Mouse (Mus musculus) kidney, embryonic 14.5 days (tissue): ENCODE data around the gene Wars2. TPM values are rescaled to one million over a fixed set of nuclear protein-coding genes. Genes with fewer than 3 reads are reported as not detected.

Source experiments
- ATAC-seq: fragments of 200-750 bp; cut with Nextera tagmentation; 2 replicates; pipeline ENCODE4 v1.8.0; 2017; ENCODE audit warnings: moderate number of reproducible peaks, mild to moderate bottlenecking, moderate TSS enrichment, moderate library complexity; ENCODE audit not compliant: low FRiP score, low TSS enrichment
- H3K27ac ChIP-seq: fragments of 300-500 bp; sonication (generic); 2 replicates; pipeline ENCODE4 v1.5.1; 2014; ENCODE audit warnings: low read depth, mild to moderate bottlenecking, low read length, moderate library complexity, mixed read lengths
- H3K27me3 ChIP-seq: fragments of 300-500 bp; sonication (generic); 2 replicates; pipeline ENCODE4 v1.6.1; 2014; ENCODE audit warnings: mild to moderate bottlenecking, low read length; ENCODE audit not compliant: control insufficient read depth, insufficient read depth
- H3K36me3 ChIP-seq: fragments of 300-500 bp; sonication (generic); 2 replicates; pipeline ENCODE4 v1.6.1; 2014; ENCODE audit warnings: low read length, mixed read lengths; ENCODE audit not compliant: control insufficient read depth, insufficient read depth
- H3K4me1 ChIP-seq: fragments of 300-500 bp; sonication (generic); 2 replicates; pipeline ENCODE4 v1.6.1; 2014; ENCODE audit warnings: low read length, mixed read lengths; ENCODE audit not compliant: control insufficient read depth, insufficient read depth
- H3K4me2 ChIP-seq: fragments of 300-500 bp; sonication (generic); replicated peaks from 2 replicates; pipeline ENCODE4 v1.6.1; 2014; ENCODE audit warnings: low read depth, mild to moderate bottlenecking, low read length
- H3K4me3 ChIP-seq: fragments of 300-500 bp; sonication (generic); 2 replicates; pipeline ENCODE4 v1.5.1; 2014; ENCODE audit warnings: mild to moderate bottlenecking, low read length
- H3K9ac ChIP-seq: fragments of 300-500 bp; sonication (generic); 2 replicates; pipeline ENCODE4 v1.6.1; 2014; ENCODE audit warnings: low read depth, mild to moderate bottlenecking, low read length, moderate library complexity
- H3K9me3 ChIP-seq: fragments of 300-500 bp; sonication (generic); 2 replicates; pipeline ENCODE4 v1.6.1; 2016; ENCODE audit warnings: low read length; ENCODE audit not compliant: control insufficient read depth
- WGBS: fragments of 180-500 bp; shearing (Covaris S2); extraction: QIAGEN DNeasy Blood & Tissue Kit; methylation state at CpG from one replicate; pipeline ENCODE4 v1.1.7; 2014; 5-methylcytosine and 5-hydroxymethylcytosine counted together
- polyA plus RNA-seq: library from polyadenylated mRNA; unstranded; fragments of >200 nt; fragmentation: Nextera tagmentation; extraction: Ambion mirVana; gene quantifications from 2 replicates; pipeline ENCODE4 v1.2.1, GENCODE M21; 2014

Gene Wars2
- polyA plus RNA-seq, 1 experiment from 2014 or later: 10.5 TPM

DNA sequence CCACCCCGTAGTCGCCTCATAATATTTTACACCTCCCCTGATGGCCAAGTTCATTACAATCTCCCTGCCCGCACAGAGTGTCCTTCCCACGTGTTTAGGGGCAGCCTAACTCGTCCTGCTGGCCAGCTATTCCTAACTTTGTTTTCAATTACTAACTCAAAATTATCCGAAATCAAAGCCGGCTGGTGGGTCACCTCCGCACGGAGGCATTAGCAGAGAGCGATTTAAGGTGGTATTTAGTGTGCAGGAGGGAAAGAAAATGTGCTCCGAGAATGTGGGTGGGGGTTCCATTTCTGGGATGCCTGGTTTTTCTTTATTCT is 108.6 kb downstream of the Wars2 start:
- H3K4me2 ChIP-seq: no peak overlapping the region
- no peaks in the 10 kb centered on the region for H3K9me3 ChIP-seq
- H3K27ac ChIP-seq: no peak overlapping the region
- ATAC-seq: no peak
- H3K4me1 ChIP-seq: no peaks in the 10 kb centered on the region
- H3K36me3 ChIP-seq: no peaks in the 10 kb centered on the region
- no peak overlapping the region for H3K9ac ChIP-seq
- H3K4me3 ChIP-seq: no peak overlapping the region
- H3K27me3 ChIP-seq: peaks cover 98% of the 10 kb centered on the region
- 2% methylated on average over 11 of the region's 11 CpGs for WGBS

GRCm38 (mm10) chr3:99249906-99250305 is 109.0 kb downstream of the Wars2 start:
- H3K9me3 ChIP-seq: no peaks in the 10 kb centered on the region
- no peaks in the 10 kb centered on the region for H3K4me1 ChIP-seq
- H3K27ac ChIP-seq: no peak overlapping the region
- ATAC-seq: no peak
- H3K36me3 ChIP-seq: no peaks in the 10 kb centered on the region
- H3K27me3 ChIP-seq: peaks cover 98% of the 10 kb centered on the region
- no peak overlapping the region for H3K4me2 ChIP-seq
- WGBS: 0% methylated on average over 6 of the region's 6 CpGs
- H3K4me3 ChIP-seq: no peak overlapping the region
- H3K9ac ChIP-seq: no peak overlapping the region

DNA sequence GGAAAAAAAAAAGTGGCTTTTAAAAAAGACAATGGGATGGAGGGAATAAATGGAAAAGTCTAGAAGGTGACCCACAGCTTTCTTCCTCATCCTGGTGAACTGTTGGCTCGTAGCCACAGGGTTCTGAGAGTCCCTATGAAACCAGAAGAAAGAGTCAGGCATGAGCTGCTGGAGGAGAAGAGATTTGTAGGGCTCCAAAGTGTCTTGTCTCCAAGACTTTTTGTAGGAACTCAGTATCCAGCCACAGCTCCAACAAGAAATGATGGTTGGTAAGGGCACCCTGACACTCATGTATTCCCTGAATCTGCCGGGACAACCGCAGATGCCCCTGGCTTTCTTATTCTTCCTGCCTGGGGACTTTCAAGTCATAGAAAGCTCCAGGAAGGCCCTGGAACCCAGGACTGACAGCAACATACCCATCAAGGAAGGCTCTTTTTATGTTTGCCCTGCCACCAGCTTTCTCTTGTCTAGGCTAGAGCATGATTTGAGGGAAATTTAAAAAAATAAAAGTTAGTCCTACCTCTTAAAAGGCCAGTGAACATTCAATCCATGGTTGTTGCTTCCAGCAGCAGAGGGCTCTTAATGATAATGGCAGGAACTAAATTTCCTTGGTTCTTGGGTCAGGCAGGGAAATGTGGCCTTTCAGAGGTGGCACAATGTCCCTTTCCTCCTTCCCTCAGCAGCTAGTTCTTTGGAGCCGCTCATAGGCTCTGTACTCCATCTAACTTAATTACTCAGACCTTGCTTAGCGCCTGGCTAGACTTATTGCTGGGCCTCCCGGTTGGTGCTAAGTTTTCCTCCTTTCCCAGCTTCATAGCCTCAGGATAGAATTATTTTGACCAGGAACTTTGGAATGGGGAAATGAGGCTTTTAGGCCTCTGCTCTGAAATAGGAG is 110.7 kb downstream of the Wars2 start:
- no peak for ATAC-seq
- no peak overlapping the region for H3K27ac ChIP-seq
- peaks cover 98% of the 10 kb centered on the region for H3K27me3 ChIP-seq
- H3K4me3 ChIP-seq: no peak overlapping the region
- H3K4me2 ChIP-seq: no peak overlapping the region
- 7% methylated on average over 6 of the region's 6 CpGs for WGBS
- H3K9ac ChIP-seq: no peak overlapping the region
- H3K36me3 ChIP-seq: no peaks in the 10 kb centered on the region
- H3K4me1 ChIP-seq: no peaks in the 10 kb centered on the region
- H3K9me3 ChIP-seq: no peaks in the 10 kb centered on the region

DNA sequence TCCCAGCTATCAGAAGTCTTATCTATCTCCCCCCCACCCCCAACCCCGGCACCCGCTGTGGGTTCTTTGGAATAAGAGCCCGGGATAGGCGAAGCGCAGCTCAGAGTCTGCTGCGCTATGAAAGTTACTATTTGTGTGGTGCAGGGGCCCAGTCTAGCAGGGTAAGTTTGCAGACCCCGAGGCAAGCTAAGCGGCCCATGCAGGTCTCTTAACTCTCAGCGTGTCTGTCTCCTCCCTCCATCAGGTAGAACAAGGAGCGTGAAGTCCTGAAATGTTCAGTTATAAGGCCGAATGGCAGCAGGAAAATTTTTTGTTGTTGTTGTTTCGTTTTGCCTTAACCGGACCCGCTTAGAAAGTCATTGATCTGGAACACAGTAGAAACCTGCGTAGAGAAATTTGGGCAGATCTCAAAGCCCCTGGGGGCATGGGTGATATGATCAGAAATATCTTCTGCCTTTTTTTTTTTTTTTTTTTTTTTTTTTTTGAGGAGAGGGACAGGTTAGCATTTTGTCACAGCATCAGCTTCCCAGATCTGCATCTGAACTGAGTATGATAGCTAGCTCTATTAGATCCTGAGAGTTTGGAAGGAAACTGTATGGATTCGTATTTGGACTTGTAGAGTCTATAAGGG is 111.7 kb downstream of the Wars2 start:
- no peak for ATAC-seq
- H3K4me2 ChIP-seq: no peak overlapping the region
- H3K9me3 ChIP-seq: no peaks in the 10 kb centered on the region
- no peak overlapping the region for H3K4me3 ChIP-seq
- no peak overlapping the region for H3K9ac ChIP-seq
- 2% methylated on average over 16 of the region's 16 CpGs for WGBS
- no peak overlapping the region for H3K27ac ChIP-seq
- H3K27me3 ChIP-seq: peaks cover 99% of the 10 kb centered on the region
- H3K4me1 ChIP-seq: no peaks in the 10 kb centered on the region
- no peaks in the 10 kb centered on the region for H3K36me3 ChIP-seq

DNA sequence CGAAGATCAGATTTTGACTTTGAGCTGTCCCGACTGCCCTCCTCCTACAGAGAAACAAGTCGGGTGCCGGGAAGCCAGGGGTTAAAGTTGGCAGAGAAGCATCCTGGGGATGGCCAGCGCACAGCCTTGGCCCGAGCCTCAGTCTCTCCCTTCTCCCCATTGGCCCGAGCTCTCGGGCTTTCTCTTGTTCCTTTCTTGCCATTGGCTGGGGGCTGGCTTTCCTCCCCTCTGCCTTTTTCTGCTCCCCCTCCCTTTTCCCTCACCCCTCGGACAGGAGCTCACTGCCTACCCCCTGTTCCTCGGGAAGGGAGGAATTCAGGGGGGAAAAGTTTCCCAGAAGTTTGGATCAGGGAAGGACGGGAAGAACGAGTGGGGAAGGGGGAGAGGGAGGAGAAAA is 112.2 kb downstream of the Wars2 start:
- Histone ChIP-seq H3K9me3 (no peaks in the 10 kb centered on the region), H3K36me3 (no peaks in the 10 kb centered on the region), H3K4me3 (peak overlapping the region; percentile 40), H3K27me3 (peaks cover 99% of the 10 kb centered on the region), H3K9ac (no peak overlapping the region), H3K4me2 (peak overlapping the region; percentile 51; the same call in 1 of the 2 replicates), H3K27ac (no peak overlapping the region), H3K4me1 (no peaks in the 10 kb centered on the region)
- peak; percentile 40; the same call in 1 of the 2 replicates for ATAC-seq
- 1% methylated on average over 12 of the region's 12 CpGs for WGBS

- Histone ChIP-seq H3K9ac (no peak overlapping the region), H3K9me3 (no peaks in the 10 kb centered on the region), H3K27me3 (peaks cover 99% of the 10 kb centered on the region), H3K4me1 (no peaks in the 10 kb centered on the region), H3K4me2 (peak overlapping the region; percentile 51), H3K36me3 (no peaks in the 10 kb centered on the region), H3K4me3 (peak overlapping the region; percentile 40), H3K27ac (no peak overlapping the region)
- peak; percentile 53; the same call in 1 of the 2 replicates for ATAC-seq
- under 1% methylated on average over 71 of the region's 73 CpGs for WGBS
Observed at GRCm38 (mm10) chr3:99253497-99254451, 112.9 kb downstream of the Wars2 start.

DNA sequence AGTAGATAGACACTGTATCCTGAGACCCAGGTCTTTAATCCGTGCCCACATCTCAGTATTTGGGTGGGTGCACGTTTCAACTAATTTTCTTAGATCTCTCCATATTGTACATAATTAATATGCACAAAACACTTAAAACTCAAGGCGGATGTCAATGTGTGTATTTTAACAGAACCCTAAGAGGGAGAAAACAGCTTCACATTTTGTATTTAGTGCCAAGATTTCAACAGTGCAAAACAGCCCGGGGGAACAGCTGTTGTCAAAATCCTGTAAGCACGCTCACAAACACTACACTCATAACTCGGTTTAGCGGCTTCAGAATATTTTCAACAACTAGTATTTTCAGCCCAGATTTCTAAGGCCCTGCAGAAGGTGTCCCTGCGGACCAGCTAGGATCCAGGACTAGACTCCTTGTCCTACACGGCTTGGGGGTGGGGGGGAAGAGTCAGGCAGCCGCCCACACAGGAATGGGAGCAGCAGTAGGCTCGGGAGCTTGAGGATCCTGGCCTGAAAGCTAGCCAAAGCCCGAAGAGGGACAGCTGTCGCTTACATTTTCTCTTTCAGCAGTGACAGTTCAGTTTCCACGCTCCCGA is 113.8 kb downstream of the Wars2 start:
- no peak overlapping the region for H3K9ac ChIP-seq
- no peaks in the 10 kb centered on the region for H3K9me3 ChIP-seq
- H3K4me2 ChIP-seq: no peak overlapping the region
- WGBS: under 1% methylated on average over 15 of the region's 15 CpGs
- ATAC-seq: no peak
- H3K4me1 ChIP-seq: no peaks in the 10 kb centered on the region
- H3K27me3 ChIP-seq: peaks cover 99% of the 10 kb centered on the region
- no peak overlapping the region for H3K4me3 ChIP-seq
- H3K36me3 ChIP-seq: no peaks in the 10 kb centered on the region
- no peak overlapping the region for H3K27ac ChIP-seq

- Histone ChIP-seq H3K27ac (no peak overlapping the region), H3K4me1 (no peaks in the 10 kb centered on the region), H3K27me3 (peaks cover 94% of the 10 kb centered on the region), H3K36me3 (no peaks in the 10 kb centered on the region), H3K9ac (no peak overlapping the region), H3K4me2 (no peak overlapping the region), H3K4me3 (no peak overlapping the region), H3K9me3 (no peaks in the 10 kb centered on the region)
- WGBS: 4% methylated on average over 11 of the region's 11 CpGs
- ATAC-seq: no peak
Observed at GRCm38 (mm10) chr3:99255411-99256365, 114.8 kb downstream of the Wars2 start.
